Mouse (Mus musculus): ENCODE data around the gene Trpc4ap.

GRCm38 (mm10) chr2:155701399-155701919 lies 9.3 kb upstream of the Trpc4ap start:
- TF ChIP-seq CTCF (IDR thresholded peaks at IDR 0.05; ENCODE audit: insufficient read depth, low read depth, low read length) (no peak), POLR2A (IDR thresholded peaks at IDR 0.05; ENCODE audit: insufficient read depth, low read depth, low read length) (no peak)
